10 mouse cellular contexts compared by ENCODE assay signal in the genomic region with DNA sequence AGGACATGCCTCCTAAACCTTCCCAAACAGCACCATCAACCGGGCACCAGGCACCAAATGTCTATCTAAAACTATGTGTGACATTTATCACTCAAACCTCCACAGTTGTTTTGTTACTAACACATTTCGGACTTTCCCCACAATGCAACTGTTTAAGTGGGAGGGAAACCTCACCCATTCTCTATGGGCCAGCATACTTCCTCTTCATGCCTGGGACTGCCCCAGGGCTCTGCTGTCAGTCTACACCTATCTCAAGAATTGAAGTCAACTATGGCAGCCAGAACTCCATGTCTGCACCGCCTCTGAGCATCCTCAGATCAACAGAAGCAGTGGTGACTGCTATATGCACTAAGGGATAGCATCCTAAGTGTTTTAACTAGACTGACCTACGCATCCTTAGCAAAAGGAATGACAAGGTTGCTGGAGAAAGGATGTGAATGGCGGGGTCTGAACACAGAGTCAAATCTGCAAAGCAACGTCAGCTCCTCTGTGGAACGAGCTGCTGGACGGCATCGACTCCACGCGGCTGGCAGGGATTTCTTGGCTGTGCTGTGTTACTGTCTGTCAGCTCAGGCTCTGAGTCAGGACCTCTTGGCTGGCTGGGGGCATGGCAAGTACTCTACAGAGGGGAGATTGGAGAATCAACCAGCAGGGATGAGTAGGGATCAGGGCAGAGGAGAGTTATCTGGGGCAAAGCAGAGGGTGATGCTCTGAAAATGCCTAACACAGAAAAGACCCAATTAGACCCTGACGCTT. TPM values are rescaled to one million over a fixed set of nuclear protein-coding genes. Genes with fewer than 3 reads are reported as not detected.
DNase-seq lines count a peak whose midpoint lies in the region; ATAC-seq lines count a peak whose summit lies in the region.
"Had no signal": no experiment of that assay in that cellular context is flagged by ENCODE, and none has a peak within 500 bp of the region (broad histone marks: within the 10 kb centered on the region; RNA-seq: fewer than 3 reads in every experiment).

No protein-coding gene starts in this region.

- H3K27ac ChIP-seq in hindbrain, embryonic 13.5 days, result peak overlapping the region; percentile 66; the same call in 1 of the 2 replicates
- no peak overlapping the region for H3K27ac ChIP-seq in hindbrain, embryonic 11.5 days (ENCODE audit: low read depth, low read length)
- peak overlapping the region; percentile 68 for H3K27ac ChIP-seq in forebrain, embryonic 10.5 days

- 88% methylated on average over 12 of the region's 12 CpGs for WGBS in hindbrain, embryonic 13.5 days
- WGBS in hindbrain, embryonic 11.5 days, result 91% methylated on average over 12 of the region's 12 CpGs
- 89% methylated on average over 12 of the region's 12 CpGs for WGBS in forebrain, embryonic 10.5 days

- ATAC-seq in hindbrain, embryonic 13.5 days (ENCODE audit: low FRiP score), result no peak
- no peak for ATAC-seq in hindbrain, embryonic 11.5 days (ENCODE audit: low FRiP score)
- ATAC-seq in CD4-positive, CD25-positive, alpha-beta regulatory T cell, adult 4 months, result peak; percentile 63
- peak; percentile 78 for ATAC-seq in megakaryocyte, adult 5-6 weeks (ENCODE audit: poor library complexity, severe bottlenecking)

- DNase-seq in hindbrain, embryonic 11.5 days (ENCODE audit: low spot score), result no peak
- no peak for DNase-seq in forebrain, embryonic 10.5 days (ENCODE audit: extremely low spot score, low spot score)
- DNase-seq in frontal cortex, postnatal 10 days (ENCODE audit: low spot score in 2 of 2), result no peak
- no peak for DNase-seq in left cerebral cortex, adult 9 months (ENCODE audit: low spot score in 2 of 2)
- DNase-seq: heart, postnatal 4 days; kidney, postnatal 25 days; lung, adult 2 months had no signal

- no peak overlapping the region for H3K4me2 ChIP-seq in hindbrain, embryonic 13.5 days
- no peak overlapping the region for H3K4me2 ChIP-seq in hindbrain, embryonic 11.5 days (replicated peaks; ENCODE audit: low read depth, low read length)

- H3K9ac ChIP-seq in hindbrain, embryonic 13.5 days, result 0 out of 2 replicates have a peak overlapping the region, but pooled peaks have one; percentile 26
- H3K9ac ChIP-seq in hindbrain, embryonic 11.5 days (ENCODE audit: low read depth, low read length), result no peak overlapping the region

- no peaks in the 10 kb centered on the region for H3K9me3 ChIP-seq in hindbrain, embryonic 13.5 days
- H3K9me3 ChIP-seq in hindbrain, embryonic 11.5 days (ENCODE audit: control insufficient read depth, low read length), result no peaks in the 10 kb centered on the region
- H3K9me3 ChIP-seq in forebrain, embryonic 10.5 days, result no peaks in the 10 kb centered on the region

- H3K27me3 ChIP-seq in hindbrain, embryonic 13.5 days, result peaks cover 21% of the 10 kb centered on the region
- no peaks in the 10 kb centered on the region for H3K27me3 ChIP-seq in hindbrain, embryonic 11.5 days (ENCODE audit: control insufficient read depth, insufficient read depth, low read length)
- H3K27me3 ChIP-seq in forebrain, embryonic 10.5 days (ENCODE audit: poor library complexity, severe bottlenecking), result no peaks in the 10 kb centered on the region

- no peaks in the 10 kb centered on the region for H3K36me3 ChIP-seq in hindbrain, embryonic 13.5 days
- no peaks in the 10 kb centered on the region for H3K36me3 ChIP-seq in hindbrain, embryonic 11.5 days (ENCODE audit: control insufficient read depth, insufficient read depth, low read length)
- peaks cover 9% of the 10 kb centered on the region for H3K36me3 ChIP-seq in forebrain, embryonic 10.5 days (replicated peaks)

- H3K4me3 ChIP-seq in hindbrain, embryonic 13.5 days, result no peak overlapping the region
- no peak overlapping the region for H3K4me3 ChIP-seq in hindbrain, embryonic 11.5 days (ENCODE audit: low read depth, low read length)
- H3K4me3 ChIP-seq in forebrain, embryonic 10.5 days, result no peak overlapping the region

- H3K4me1 ChIP-seq in hindbrain, embryonic 13.5 days (replicated peaks), result peaks cover 71% of the 10 kb centered on the region
- peaks cover 13% of the 10 kb centered on the region for H3K4me1 ChIP-seq in hindbrain, embryonic 11.5 days (replicated peaks; ENCODE audit: control insufficient read depth, insufficient read depth, low read length)
- peaks cover 97% of the 10 kb centered on the region for H3K4me1 ChIP-seq in forebrain, embryonic 10.5 days

RNA-seq across cellular contexts. Expression of gene Ccdc88c, which starts 23.0 kb away (rescaled TPM):
- polyA plus RNA-seq in hindbrain, embryonic 13.5 days (2015; fragmentation: Nextera tagmentation; extraction: Ambion mirVana), result 12.9 and 13.8 TPM in 2 replicates
- polyA plus RNA-seq in hindbrain, embryonic 11.5 days (2014; fragmentation: Nextera tagmentation; extraction: Ambion mirVana), result 11.6 and 14.1 TPM in 2 replicates
- 100 to 1,000 TPM in 1 of 2 experiments, 10 to 100 TPM in 1; 89.5 to 106 TPM for polyA plus RNA-seq in CD4-positive, CD25-positive, alpha-beta regulatory T cell, adult 4 months (2017; shearing (Covaris generic))
- polyA plus RNA-seq in forebrain, embryonic 10.5 days (2016; fragmentation: Nextera tagmentation; extraction: Ambion mirVana), result 19.8 and 22.6 TPM in 2 replicates
- total RNA-seq in megakaryocyte, adult 5-6 weeks (2015), result 71.2 and 71.7 TPM in 2 replicates
- total RNA-seq in megakaryocyte, adult 5-6 weeks (2017), result 195 and 212 TPM in 2 replicates

Comparison
In these comparisons a context has a peak if more than half of its experiments do, and no peak if none do; other contexts are left out.
1. ATAC-seq: peak in CD4-positive, CD25-positive, alpha-beta regulatory T cell, adult 4 months (single experiment) and megakaryocyte, adult 5-6 weeks (single experiment); none in hindbrain, embryonic 13.5 days (single experiment) and hindbrain, embryonic 11.5 days (single experiment).